17 mouse cellular contexts compared by ENCODE assay signal in genomic region chr6:33892142-33892541, GRCm38 (mm10).
DNase-seq lines count a peak whose midpoint lies in the region; ATAC-seq and TF ChIP-seq lines count a peak whose summit lies in the region.
"Had no signal": no experiment of that assay in that cellular context is flagged by ENCODE, and none has a peak within 500 bp of the region (broad histone marks: within the 10 kb centered on the region; RNA-seq: fewer than 3 reads in every experiment).

No protein-coding gene starts in this region.

- H3K79me2 ChIP-seq in heart, adult 2 months (replicated peaks; ENCODE audit: control insufficient read depth, insufficient read depth, low read length), result no peaks in the 10 kb centered on the region

- H3K4me2 ChIP-seq in heart, embryonic 15.5 days, result no peak overlapping the region
- H3K4me2 ChIP-seq in lung, postnatal 0 days (replicated peaks; ENCODE audit: low read depth, low read length), result no peak overlapping the region
- H3K4me2 ChIP-seq: hindbrain, embryonic 14.5 days; intestine, embryonic 15.5 days had no signal

- H3K36me3 ChIP-seq in heart, embryonic 15.5 days, result no peaks in the 10 kb centered on the region
- no peaks in the 10 kb centered on the region; the same call in 1 of the 2 replicates for H3K36me3 ChIP-seq in heart, adult 2 months (ENCODE audit: control insufficient read depth, insufficient read depth, low read length)
- H3K36me3 ChIP-seq in lung, postnatal 0 days (ENCODE audit: insufficient read depth, low read length), result no peaks in the 10 kb centered on the region
- H3K36me3 ChIP-seq: intestine, embryonic 15.5 days had no signal

- CTCF ChIA-PET in Patski (lab: Charles Lee), result interaction anchor here (1.5 to 1.6 kb wide), 2 partner anchors 10 to 18 kb away, joined by 3 to 4 read pairs; no protein-coding TSS in a partner anchor

- no peak for TF ChIP-seq CTCF in heart, adult 2 months (IDR thresholded peaks at IDR 0.05)
- no peak for TF ChIP-seq CTCF in lung, postnatal 0 days (IDR thresholded peaks at IDR 0.05)
- no peak for TF ChIP-seq CTCF in Patski (IDR thresholded peaks at IDR 0.05)

- H3K27me3 ChIP-seq in heart, embryonic 15.5 days, result no peaks in the 10 kb centered on the region
- no peaks in the 10 kb centered on the region for H3K27me3 ChIP-seq in heart, adult 2 months (ENCODE audit: control insufficient read depth, insufficient read depth, low read length)
- H3K27me3 ChIP-seq in lung, postnatal 0 days (replicated peaks; ENCODE audit: insufficient read depth, low read length), result no peaks in the 10 kb centered on the region
- H3K27me3 ChIP-seq in Patski, result no peaks in the 10 kb centered on the region
- H3K27me3 ChIP-seq: intestine, embryonic 15.5 days had no signal

- 23% methylated on average over 2 of the region's 2 CpGs for whole genome bisulfite sequencing in heart, embryonic 15.5 days
- WGBS in heart, adult 2 months, result 11% methylated on average over 2 of the region's 2 CpGs
- WGBS in lung, postnatal 0 days, result 36% methylated on average over 2 of the region's 2 CpGs

- intact Hi-C loops in heart, adult 2 months (cut with DNase I), result no loop called here

- H3K4me3 ChIP-seq in heart, embryonic 15.5 days, result no peak overlapping the region
- no peak overlapping the region for H3K4me3 ChIP-seq in heart, adult 2 months
- no peak overlapping the region for H3K4me3 ChIP-seq in lung, postnatal 0 days (ENCODE audit: low read depth, low read length)
- H3K4me3 ChIP-seq: intestine, embryonic 15.5 days had no signal

- TF ChIP-seq POLR2A in heart, adult 2 months (IDR thresholded peaks at IDR 0.05; ENCODE audit: insufficient read depth, low read depth, low read length), result no peak

- H3K4me1 ChIP-seq in heart, embryonic 15.5 days (replicated peaks), result peaks cover 19% of the 10 kb centered on the region
- H3K4me1 ChIP-seq in heart, adult 2 months (ENCODE audit: control insufficient read depth, insufficient read depth, low read length), result peaks cover 2% of the 10 kb centered on the region
- H3K4me1 ChIP-seq in lung, postnatal 0 days (ENCODE audit: insufficient read depth, low read depth, low read length), result no peaks in the 10 kb centered on the region
- H3K4me1 ChIP-seq: intestine, embryonic 15.5 days had no signal

- POLR2A ChIA-PET in Patski (lab: Charles Lee), result no interaction called here

- H3K27ac ChIP-seq in heart, embryonic 15.5 days, result peak overlapping the region; percentile 21
- no peak overlapping the region for H3K27ac ChIP-seq in heart, adult 2 months
- H3K27ac ChIP-seq in lung, postnatal 0 days (ENCODE audit: low read length), result no peak overlapping the region
- H3K27ac ChIP-seq: hindbrain, embryonic 14.5 days; intestine, embryonic 15.5 days had no signal

- in situ Hi-C loops in Patski (cut with MboI; ENCODE audit: low pct_unique_long_range_greater_than_20kb), result no loop called here

- DNase-seq in heart, adult 2 months, result no peak
- peak; percentile 10 for DNase-seq in lung, postnatal 10 days
- no peak for DNase-seq in lung, postnatal 0 days (ENCODE audit: low spot score)
- DNase-seq in Patski (ENCODE audit: low read depth, low spot score), result peak; percentile 62
- no peak for DNase-seq in gastrocnemius, postnatal 10 days
- DNase-seq in cerebellum, adult 9-11 months, result no peak
- DNase-seq: cerebellum, adult 18-20 months; cerebellum, postnatal 36 days; left cerebral cortex, postnatal 4 days; liver; lung, postnatal 36 days; retina, postnatal 1 day; thymus, adult 2 months had no signal

- no peak for TF ChIP-seq EP300 in heart, adult 2 months (IDR thresholded peaks at IDR 0.05; ENCODE audit: insufficient read depth, low read depth, low read length)
- no peak for TF ChIP-seq EP300 in lung, postnatal 0 days (IDR thresholded peaks at IDR 0.05)

- H3K9ac ChIP-seq in heart, embryonic 15.5 days, result no peak overlapping the region
- no peak overlapping the region for H3K9ac ChIP-seq in heart, adult 2 months (ENCODE audit: low read depth, low read length)
- H3K9ac ChIP-seq in lung, postnatal 0 days (replicated peaks; ENCODE audit: low read depth), result no peak overlapping the region
- H3K9ac ChIP-seq: hindbrain, embryonic 14.5 days; intestine, embryonic 15.5 days had no signal

- H3K9me3 ChIP-seq in heart, embryonic 15.5 days (replicated peaks), result no peaks in the 10 kb centered on the region
- H3K9me3 ChIP-seq in lung, postnatal 0 days (ENCODE audit: low read length), result no peaks in the 10 kb centered on the region
- H3K9me3 ChIP-seq: intestine, embryonic 15.5 days had no signal

- ATAC-seq in heart, embryonic 15.5 days (replicated peaks; ENCODE audit: insufficient number of reproducible peaks, insufficient read depth, low FRiP score, low read depth), result no peak
- ATAC-seq in lung, postnatal 0 days, result no peak
- ATAC-seq in Patski, result peak; percentile 93
- ATAC-seq: CD4-positive, CD25-positive, alpha-beta regulatory T cell, adult 4 months; intestine, embryonic 15.5 days had no signal

Comparison
In these comparisons a context has a peak if more than half of its experiments do, and no peak if none do; other contexts are left out.
1. DNase-seq: peak in lung, postnatal 10 days (single experiment) and Patski (single experiment); none in heart, adult 2 months (0 of 2), lung, postnatal 0 days (single experiment), gastrocnemius, postnatal 10 days (single experiment) and cerebellum, adult 9-11 months (single experiment).